Comparison of ENCODE assay signal across 18 mouse cellular contexts in genomic region chr8:77509044-77509443, GRCm38 (mm10). TPM values are rescaled to one million over a fixed set of nuclear protein-coding genes. Genes with fewer than 3 reads are reported as not detected.
A peak's percentile ranks its signal among the peaks of the same experiment; 100 is the strongest.
DNase-seq lines count a peak whose midpoint lies in the region; ATAC-seq lines count a peak whose summit lies in the region.
"Had no signal": no experiment of that assay in that cellular context is flagged by ENCODE, and none has a peak within 500 bp of the region (broad histone marks: within the 10 kb centered on the region; RNA-seq: fewer than 3 reads in every experiment).

No protein-coding gene starts in this region.

- DNase-seq in A20 (ENCODE audit: low read depth, low spot score) = peak; percentile 23
- DNase-seq in MEL-GATA-1-ER (ENCODE audit: extremely low read depth, low read depth) = peak; percentile 49
- no peak for DNase-seq in heart, adult 18-20 months
- DNase-seq in T-cell, adult 2 months (ENCODE audit: low spot score) = no peak
- no peak for DNase-seq in cerebellum, adult 11-12 months
- no peak for DNase-seq in left cerebral cortex, postnatal 25 days (ENCODE audit: low spot score in 2 of 2)
- DNase-seq: cerebellum, adult 8-10 months; gastrocnemius, adult 2 months; right cerebral cortex, postnatal 25 days had no signal

- WGBS in intestine, embryonic 15.5 days = 87% methylated on average over 7 of the region's 7 CpGs

- peaks cover 8% of the 10 kb centered on the region for H3K4me1 ChIP-seq in intestine, embryonic 15.5 days (replicated peaks)
- H3K4me1 ChIP-seq: forebrain, embryonic 15.5 days; hindbrain, embryonic 15.5 days had no signal

- no peak overlapping the region for H3K27ac ChIP-seq in intestine, embryonic 15.5 days
- H3K27ac ChIP-seq: forebrain, embryonic 15.5 days; gastrocnemius, adult 2 months; hindbrain, embryonic 15.5 days; left cerebral cortex, adult 2 months; limb, embryonic 13.5 days; lung, embryonic 15.5 days; neural tube, embryonic 12.5 days had no signal

- no peak overlapping the region for H3K4me3 ChIP-seq in intestine, embryonic 15.5 days (replicated peaks)
- H3K4me3 ChIP-seq: forebrain, embryonic 15.5 days; gastrocnemius, adult 2 months; hindbrain, embryonic 15.5 days; left cerebral cortex, adult 2 months; limb, embryonic 13.5 days; lung, embryonic 15.5 days; neural tube, embryonic 12.5 days had no signal

- H3K4me2 ChIP-seq in intestine, embryonic 15.5 days (replicated peaks) = no peak overlapping the region
- H3K4me2 ChIP-seq: forebrain, embryonic 15.5 days; hindbrain, embryonic 15.5 days; limb, embryonic 13.5 days; lung, embryonic 15.5 days; neural tube, embryonic 12.5 days had no signal

- no peaks in the 10 kb centered on the region for H3K27me3 ChIP-seq in intestine, embryonic 15.5 days (replicated peaks)
- H3K27me3 ChIP-seq: forebrain, embryonic 15.5 days; limb, embryonic 13.5 days; lung, embryonic 15.5 days; Patski had no signal

- ATAC-seq in intestine, embryonic 15.5 days = 0 out of 2 replicates have a peak, but pooled peaks have one; percentile 14
- peak; percentile 91 for ATAC-seq in megakaryocyte progenitor cell, adult 5-6 weeks (replicated peaks; ENCODE audit: poor library complexity)
- ATAC-seq: forebrain, embryonic 15.5 days; Patski had no signal

- H3K36me3 ChIP-seq in intestine, embryonic 15.5 days = no peaks in the 10 kb centered on the region
- H3K36me3 ChIP-seq: forebrain, embryonic 15.5 days; hindbrain, embryonic 15.5 days; limb, embryonic 13.5 days; lung, embryonic 15.5 days; neural tube, embryonic 12.5 days had no signal

- H3K9me3 ChIP-seq in intestine, embryonic 15.5 days = no peaks in the 10 kb centered on the region
- H3K9me3 ChIP-seq: forebrain, embryonic 15.5 days; hindbrain, embryonic 15.5 days; limb, embryonic 13.5 days; lung, embryonic 15.5 days; neural tube, embryonic 12.5 days had no signal

- H3K9ac ChIP-seq in intestine, embryonic 15.5 days = no peak overlapping the region
- H3K9ac ChIP-seq: forebrain, embryonic 15.5 days; hindbrain, embryonic 15.5 days; limb, embryonic 13.5 days; lung, embryonic 15.5 days; neural tube, embryonic 12.5 days had no signal

- intact Hi-C loops in left cerebral cortex, postnatal 25 days (cut with DNase I) = no loop called here

RNA-seq across cellular contexts. Expression of gene Arhgap10, which starts 8.7 kb away (rescaled TPM):
- 25.8 and 30.9 TPM in 2 replicates for polyA plus RNA-seq in intestine, embryonic 15.5 days (2015; fragmentation: Nextera tagmentation; extraction: Ambion mirVana)
- total RNA-seq in megakaryocyte progenitor cell, adult 5-6 weeks (2015) = 6.0 and 6.6 TPM in 2 replicates
- total RNA-seq in megakaryocyte progenitor cell, adult 5-6 weeks (2017) = 12.2 and 16.8 TPM in 2 replicates
- total RNA-seq in heart, adult 18-20 months (2021) = 10 to 100 TPM; 49.3 to 51.0 TPM
- total RNA-seq in left cerebral cortex, postnatal 25 days (2021) = 10 to 100 TPM; 29.5 to 33.2 TPM

RNA-seq across cellular contexts. Expression of gene Prmt9, which starts 40.2 kb away (rescaled TPM):
- 16.6 and 16.9 TPM in 2 replicates for polyA plus RNA-seq in intestine, embryonic 15.5 days (2015; fragmentation: Nextera tagmentation; extraction: Ambion mirVana)
- total RNA-seq in megakaryocyte progenitor cell, adult 5-6 weeks (2015) = 19.4 and 22.6 TPM in 2 replicates
- total RNA-seq in megakaryocyte progenitor cell, adult 5-6 weeks (2017) = 23.2 and 31.2 TPM in 2 replicates
- 10 to 100 TPM; 10.0 to 11.8 TPM for total RNA-seq in heart, adult 18-20 months (2021)
- 10 to 100 TPM; 19.1 to 22.1 TPM for total RNA-seq in left cerebral cortex, postnatal 25 days (2021)

Comparison
In these comparisons a context has a peak if more than half of its experiments do, and no peak if none do; other contexts are left out.
1. DNase-seq: peak in A20 (single experiment) and MEL-GATA-1-ER (single experiment); none in heart, adult 18-20 months (0 of 2), T-cell, adult 2 months (single experiment), cerebellum, adult 11-12 months (single experiment) and left cerebral cortex, postnatal 25 days (0 of 2).